Mouse (Mus musculus) frontal cortex, adult (tissue): Measurements from ENCODE around the gene Psapl1.
"Not testable (repeated sequence)": the region's sequence is repeated elsewhere in the genome, so short reads cannot be mapped to it uniquely, and the experiment has no call there.

Experiments
- ATAC-seq: cut with Nextera tagmentation; 2 replicates; pipeline ENCODE4 v1.9.2; 2017; ENCODE audit warnings: mild to moderate bottlenecking, moderate library complexity, mixed read lengths; ENCODE audit not compliant: low TSS enrichment

Gene Psapl1

DNA sequence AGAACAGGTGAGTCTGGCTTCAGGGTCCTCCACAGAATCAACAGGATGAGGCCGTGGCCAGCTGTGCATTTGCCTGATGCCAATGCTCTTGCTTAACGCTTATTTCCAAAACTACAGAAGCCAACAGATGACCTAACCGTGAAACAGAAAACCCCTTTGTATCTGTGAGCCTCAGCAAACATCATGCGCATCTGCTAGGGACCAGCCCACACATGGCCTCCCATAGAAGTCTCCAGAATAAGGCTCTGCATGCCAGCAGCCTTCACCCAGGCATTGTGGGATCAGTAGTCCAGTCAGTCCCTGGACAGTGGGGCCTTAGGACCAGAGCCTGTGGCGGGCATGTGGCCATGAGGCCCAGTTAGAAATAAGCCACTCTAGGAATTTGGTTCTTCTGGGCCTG is 400 bp upstream of the Psapl1 start:
- peak; percentile 72 for ATAC-seq

DNA sequence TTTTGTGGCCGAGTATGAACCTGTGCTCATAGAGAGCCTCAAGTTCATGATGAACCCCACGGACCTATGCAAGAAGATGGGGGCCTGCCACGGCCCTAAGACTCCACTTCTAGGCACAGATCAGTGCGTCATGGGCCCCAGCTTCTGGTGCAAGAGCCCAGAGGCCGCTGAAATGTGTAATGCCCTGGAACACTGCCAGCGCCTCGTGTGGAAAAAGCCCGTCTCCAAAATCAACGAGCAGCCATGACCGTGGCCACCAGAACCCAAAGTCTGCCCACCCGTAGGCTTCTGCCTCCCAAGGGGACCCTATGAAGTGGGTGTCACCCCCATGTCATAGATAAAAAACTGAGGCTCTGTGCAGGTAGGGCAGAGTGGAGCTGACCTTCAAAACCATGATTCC is 1.6 kb downstream of the Psapl1 start:
- no peak for ATAC-seq

DNA sequence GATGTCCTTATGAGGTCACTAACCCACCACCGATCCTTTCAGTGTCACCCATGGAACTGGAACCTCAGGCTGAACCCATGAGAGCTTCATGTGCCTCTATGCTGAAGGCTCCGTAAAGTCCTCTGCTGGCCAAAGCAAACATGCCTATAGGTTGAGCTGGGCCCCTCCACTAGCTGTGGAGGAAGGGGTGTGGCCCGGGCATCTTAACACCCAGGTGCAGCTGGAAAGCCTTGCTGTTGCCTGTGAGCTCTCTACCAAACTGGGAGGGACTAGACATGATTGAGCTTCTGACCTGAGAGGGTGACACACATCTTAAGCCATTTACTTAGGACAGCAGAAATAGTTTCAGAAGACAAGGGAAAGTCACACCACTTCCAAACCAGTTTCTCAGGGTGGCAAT is 5.0 kb downstream of the Psapl1 start:
- ATAC-seq, result no peak

DNA sequence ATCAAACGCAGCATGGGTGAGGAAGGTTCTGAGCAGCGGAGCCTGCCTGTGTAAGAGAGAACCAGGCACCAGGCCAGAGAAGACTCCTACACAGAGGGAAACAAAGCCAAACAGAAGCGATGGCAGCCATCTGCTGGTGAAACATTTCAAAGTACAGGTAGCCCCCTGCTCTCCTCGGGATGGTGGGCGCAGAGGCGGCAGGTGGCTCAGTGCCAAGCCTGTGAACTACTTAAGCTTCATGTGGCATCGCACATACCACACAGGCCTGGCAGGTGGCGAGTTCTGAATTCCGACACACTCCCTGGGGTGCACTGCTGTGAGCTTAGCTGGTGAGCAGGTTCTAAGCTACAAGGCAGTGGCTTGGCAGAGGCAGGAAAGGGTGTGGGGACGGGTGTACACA is 9.5 kb downstream of the Psapl1 start:
- peak; percentile 92 for ATAC-seq

DNA sequence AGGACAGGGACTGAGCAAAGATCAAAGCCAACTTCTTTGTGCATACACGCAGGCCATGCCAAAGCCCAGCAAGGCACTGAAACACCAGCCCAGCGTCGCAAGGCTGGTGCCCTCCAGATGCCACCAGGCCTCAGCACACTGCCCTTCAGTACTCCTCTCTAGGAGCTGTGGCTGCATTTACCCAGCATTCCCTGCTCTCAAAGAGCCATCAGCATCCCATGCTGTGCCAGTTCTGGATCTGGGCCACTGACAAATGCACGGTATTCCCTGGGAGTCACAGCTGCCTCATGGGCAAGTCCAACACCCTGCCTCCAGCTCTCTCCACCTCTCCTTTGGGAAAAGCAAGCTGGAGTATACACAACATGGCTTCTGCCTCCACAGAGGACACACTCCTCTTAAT is 16.3 kb downstream of the Psapl1 start:
- peak; percentile 69 for ATAC-seq

DNA sequence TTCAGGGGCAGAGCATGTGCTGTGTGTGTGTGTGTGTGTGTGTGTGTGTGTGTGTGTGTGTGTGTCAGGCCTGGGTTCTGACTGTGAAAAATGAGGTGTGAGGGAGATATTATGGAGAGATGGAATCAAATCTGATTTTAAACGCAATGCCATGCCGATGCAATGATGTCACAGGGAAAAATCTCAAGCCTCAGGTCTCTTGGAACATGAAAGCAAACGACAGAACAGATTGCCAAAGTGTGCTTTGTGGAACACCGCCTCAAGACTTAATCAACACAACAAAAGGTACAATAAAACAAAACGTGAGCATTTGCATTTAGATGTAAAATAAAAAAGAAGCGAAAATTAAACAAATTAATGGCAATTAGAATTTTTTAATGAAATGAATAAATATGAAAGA is 16.8 kb downstream of the Psapl1 start:
- no peak for ATAC-seq

DNA sequence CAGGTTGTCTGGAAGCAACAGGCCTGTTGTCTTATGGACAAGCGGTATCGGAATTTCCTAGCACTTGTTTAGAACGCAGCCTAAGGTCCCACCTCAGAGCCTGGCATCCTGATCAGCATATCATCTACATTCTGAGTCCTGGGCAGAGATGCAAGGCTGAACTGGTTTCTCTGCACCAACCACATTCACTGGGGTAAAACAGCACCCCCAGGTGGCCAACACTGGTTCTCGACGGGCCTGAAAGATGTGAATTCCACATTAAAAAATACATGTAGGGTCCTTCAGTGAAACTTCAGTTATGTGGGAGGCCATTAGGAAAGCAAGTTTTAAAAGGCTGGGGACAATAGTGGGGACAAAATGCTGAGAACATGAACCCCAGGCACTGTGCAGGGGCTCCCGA is 20.0 kb downstream of the Psapl1 start:
- peak; percentile 39; the same call in 1 of the 2 replicates for ATAC-seq

DNA sequence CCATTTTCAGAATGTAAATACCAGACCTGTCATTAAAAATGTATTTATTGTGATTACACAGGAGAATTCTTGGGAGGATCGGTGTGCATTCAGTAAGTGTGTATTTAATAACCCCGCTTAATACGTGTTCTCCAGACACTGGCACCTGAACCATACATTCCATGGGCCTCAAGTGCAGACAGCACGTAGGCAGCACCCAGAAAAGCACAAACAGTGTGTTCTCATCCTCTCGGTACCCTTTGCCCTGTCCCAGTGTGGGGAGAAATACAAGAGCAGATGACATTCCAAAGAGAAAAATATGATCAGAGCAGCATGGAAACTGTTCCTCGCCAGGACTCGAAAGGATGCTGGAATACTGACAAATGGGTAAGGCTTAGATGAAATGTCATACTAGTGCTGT is 22.0 kb downstream of the Psapl1 start:
- ATAC-seq, result peak; percentile 5; the same call in 1 of the 2 replicates

DNA sequence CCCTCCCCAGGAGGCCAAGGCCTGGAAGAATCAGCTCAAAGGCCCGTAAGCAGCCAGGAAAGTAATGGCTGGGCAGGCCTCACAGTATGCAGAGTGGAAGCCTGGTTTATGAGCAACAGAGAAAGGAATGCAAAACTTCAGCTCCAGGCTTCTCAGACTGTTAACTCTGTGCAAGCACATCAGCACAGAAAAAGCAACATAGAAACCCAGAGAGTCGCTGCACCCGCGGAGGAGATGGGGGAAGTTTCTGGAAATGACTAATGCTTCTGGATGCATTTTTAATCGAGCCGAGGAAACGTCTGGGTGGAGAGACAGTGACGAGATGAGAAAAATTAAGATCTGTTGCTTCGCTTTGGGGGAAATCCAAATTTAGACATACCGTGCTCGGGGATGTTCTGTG is 22.5 kb downstream of the Psapl1 start:
- ATAC-seq, result peak; percentile 85

DNA sequence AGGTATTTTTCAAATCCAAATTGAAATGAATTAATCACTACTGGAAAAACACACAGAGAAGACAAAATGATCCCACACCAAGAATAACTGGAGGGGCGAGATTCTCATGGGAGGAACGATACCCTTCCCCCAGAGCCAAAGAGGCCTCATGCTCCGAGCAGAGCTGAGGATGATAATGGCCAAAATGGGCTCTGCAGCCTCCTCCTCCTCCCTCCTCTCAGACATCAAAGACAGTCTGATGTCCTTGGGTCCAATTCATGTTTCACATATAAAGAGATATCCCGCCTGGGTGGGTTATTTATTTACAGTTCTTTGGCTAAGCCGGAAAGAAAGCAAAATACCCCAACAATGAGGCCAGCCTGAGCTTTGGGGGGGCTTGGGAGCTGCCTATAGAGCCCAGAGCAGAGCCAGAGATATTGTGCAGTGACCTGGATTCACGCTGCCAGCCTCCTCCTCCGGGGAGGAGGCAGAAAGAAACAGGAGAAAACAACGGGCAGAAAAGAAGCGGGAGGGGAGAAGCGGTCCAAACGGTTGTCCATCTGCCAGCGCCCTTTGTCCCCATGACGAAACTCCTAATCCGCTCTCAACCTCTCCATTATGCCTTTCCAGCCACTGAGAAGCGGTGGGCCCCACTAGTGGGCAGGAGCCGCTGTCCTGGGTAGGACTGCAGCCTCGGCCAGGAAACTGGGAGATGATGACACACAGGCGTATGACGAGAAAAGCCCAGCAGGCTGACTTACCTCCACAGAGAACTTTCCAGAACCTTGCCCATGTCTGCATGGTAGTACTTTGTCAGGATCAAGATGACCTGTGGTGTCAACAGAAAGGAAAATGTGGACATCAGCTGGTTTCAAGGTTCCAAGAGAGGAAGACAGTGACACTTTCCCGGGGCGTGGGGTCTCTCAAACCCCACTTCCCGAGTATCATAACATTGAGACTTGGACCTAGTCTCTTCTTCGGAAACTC is 24.9 kb downstream of the Psapl1 start:
- no peak for ATAC-seq

DNA sequence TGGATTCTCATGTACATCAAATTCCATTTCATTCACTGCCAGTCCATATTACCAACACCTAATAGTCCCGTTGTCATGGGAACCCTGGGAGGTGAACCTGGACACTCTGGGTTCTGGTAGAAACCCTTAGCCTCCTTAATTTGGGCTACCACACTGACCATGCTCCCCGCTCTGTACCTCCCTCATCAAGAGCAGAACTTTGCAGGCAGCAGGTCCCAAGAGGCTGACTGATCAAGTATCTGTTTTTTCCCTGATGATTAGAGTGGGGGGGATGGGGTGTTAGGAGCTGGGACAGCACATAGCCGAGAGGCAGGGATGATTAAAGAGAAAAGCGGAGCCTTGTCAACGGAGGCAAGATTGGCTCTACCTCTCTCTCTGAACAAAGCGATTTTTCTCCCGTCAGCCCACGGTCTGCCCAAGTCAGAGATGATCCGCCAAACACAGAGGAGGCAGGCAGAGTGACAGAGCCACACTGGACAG is 26.5 kb downstream of the Psapl1 start:
- ATAC-seq, result no peak

DNA sequence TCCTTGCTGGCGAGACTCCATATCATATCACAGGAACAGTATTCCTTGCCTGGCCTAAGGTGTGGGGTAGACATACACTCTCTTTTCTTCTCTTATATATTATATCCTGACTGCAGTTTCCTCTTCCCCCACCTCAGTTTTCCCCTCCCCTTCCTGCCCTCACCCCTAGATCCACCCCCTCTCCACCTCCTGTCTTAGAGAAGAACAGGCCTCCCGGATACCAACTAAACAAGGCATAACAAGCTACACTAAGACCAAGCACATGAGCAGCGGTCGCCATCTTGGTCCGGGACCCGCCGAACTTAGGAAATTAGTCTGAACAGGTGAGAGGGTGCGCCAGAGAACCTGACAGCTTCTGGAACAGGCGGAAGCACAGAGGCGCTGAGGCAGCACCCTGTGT is 33.7 kb downstream of the Psapl1 start:
- not testable (repeated sequence) for ATAC-seq

DNA sequence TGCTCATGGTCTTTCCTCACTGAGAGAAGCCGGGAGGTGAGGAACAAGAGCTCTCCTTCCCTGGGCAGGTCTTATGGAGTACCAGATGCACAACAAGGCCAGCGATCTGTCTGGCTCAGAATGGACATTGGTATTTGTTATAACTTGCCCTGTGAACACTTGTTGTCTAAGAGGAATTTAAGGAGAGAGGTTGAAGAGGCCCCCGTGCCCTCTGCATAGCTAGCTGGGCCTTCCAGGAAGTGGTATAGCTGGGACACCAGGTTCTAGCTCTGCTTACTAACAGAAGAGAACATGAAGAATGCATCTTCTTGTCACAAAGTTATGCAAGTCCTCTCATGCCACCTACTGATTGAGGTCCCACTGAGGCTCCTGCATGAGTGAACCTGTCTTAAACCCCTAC is 44.2 kb downstream of the Psapl1 start:
- ATAC-seq, result no peak

DNA sequence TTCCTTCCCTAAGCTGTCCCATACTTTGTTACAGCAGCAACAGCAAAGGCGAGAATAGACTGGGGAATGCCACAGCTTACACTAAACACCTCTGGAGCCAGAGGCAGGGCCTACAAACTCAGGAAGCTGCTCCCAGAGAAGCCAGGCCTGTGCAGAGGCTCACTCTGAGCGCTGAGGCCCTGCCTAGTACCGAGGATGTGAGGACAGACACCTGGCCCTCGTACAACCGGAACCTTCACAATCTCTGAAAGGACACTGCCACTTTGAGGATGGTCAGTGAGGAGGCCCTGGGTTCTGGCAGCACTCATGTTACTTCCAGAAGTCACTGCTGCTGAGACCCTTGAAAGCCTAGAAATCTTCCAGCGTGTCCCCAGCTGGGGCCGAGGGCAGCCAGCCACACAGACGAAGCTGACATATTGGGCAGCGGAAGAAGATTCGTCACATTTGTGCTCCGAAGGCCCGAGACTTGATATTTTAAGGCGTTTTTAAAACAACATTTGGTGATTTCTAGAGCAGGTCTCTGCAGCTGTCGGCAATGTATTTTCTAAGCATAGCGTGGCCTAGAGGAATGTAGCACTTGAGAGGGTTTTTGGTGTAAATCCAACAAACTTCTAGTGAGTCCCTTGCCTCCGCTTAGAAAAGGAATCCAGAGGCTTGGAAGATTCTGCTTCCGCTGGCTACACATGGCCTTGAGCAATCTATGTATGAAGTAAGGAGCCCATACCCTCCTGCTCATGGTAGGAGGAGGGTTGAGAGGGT is 49.1 kb downstream of the Psapl1 start:
- ATAC-seq, result peak; percentile 77

DNA sequence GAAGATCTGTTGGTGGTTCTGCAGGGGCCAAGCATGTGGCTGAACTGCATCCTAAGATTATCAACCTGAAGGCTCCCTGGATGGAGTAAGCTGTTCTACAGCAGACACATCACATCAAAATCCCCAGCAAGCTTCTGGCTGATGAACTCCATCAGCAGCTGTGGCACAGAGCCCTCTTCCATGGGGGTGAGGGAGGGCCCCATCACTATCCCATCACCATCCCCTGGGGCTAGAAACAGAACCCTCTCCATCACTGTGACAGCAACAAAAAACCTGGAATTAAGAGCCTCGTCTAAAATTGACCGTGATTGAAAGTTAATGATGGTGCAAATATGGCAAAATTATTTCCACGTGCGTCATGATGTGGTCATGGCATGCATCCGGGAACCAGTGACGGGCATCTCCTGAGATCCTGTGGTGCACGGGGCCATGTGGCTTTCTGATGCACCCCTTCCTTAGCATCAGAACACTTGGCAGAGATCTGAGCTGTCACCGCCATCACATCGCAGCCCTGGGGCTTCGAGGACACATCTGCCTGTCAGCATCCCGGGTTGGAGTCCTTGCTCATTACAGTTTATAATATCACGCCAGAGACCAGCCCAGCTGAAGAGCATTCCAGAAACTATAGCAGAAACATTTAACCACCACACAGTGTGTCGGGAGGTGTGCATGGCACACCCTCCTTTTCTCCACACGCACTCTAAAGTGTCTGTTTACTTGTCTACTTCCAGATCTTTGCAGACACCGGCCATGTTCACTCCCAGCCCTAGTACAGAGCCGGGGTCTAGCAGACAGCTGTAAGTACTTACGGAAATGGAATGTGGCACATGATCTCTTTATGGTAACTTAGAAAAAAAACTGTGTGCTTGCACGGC is 51.1 kb downstream of the Psapl1 start:
- ATAC-seq, result no peak
